Comparison of ENCODE assay signal across 8 mouse cellular contexts in genomic region chr5:72868091-72868875, GRCm38 (mm10). TPM values are rescaled to one million over a fixed set of nuclear protein-coding genes. Genes with fewer than 3 reads are reported as not detected.
DNase-seq lines count a peak whose midpoint lies in the region; ATAC-seq and TF ChIP-seq lines count a peak whose summit lies in the region.

Tec (minus strand) TSS chr5:72868483.

- under 1% methylated on average over 60 of the region's 60 CpGs for WGBS in heart, embryonic 13.5 days
- under 1% methylated on average over 60 of the region's 60 CpGs for WGBS in liver, embryonic 14.5 days (ENCODE audit: insufficient replicate concordance)
- WGBS in stomach, embryonic 15.5 days, result under 1% methylated on average over 59 of the region's 60 CpGs

- H3K4me2 ChIP-seq in heart, embryonic 13.5 days, result peak within 1 kb of the TSS; percentile 90
- H3K4me2 ChIP-seq in liver, embryonic 14.5 days (ENCODE audit: low read depth), result peak within 1 kb of the TSS; percentile 76
- H3K4me2 ChIP-seq in stomach, embryonic 15.5 days, result peak within 1 kb of the TSS; percentile 97

- H3K9me3 ChIP-seq in heart, embryonic 13.5 days, result peaks cover 3% of the 10 kb centered on the region; the same call in 1 of the 2 replicates
- H3K9me3 ChIP-seq in liver, embryonic 14.5 days (ENCODE audit: control insufficient read depth, low read length), result no peaks in the 10 kb centered on the region
- H3K9me3 ChIP-seq in stomach, embryonic 15.5 days, result no peaks in the 10 kb centered on the region

- H3K9ac ChIP-seq in heart, embryonic 13.5 days, result peak within 1 kb of the TSS; percentile 88
- peak within 1 kb of the TSS; percentile 27; the same call in 1 of the 2 replicates for H3K9ac ChIP-seq in liver, embryonic 14.5 days (replicated peaks)
- H3K9ac ChIP-seq in stomach, embryonic 15.5 days, result peak within 1 kb of the TSS; percentile 43

- TF ChIP-seq CTCF in liver, embryonic 14.5 days (IDR thresholded peaks at IDR 0.05; ENCODE audit: low read depth), result no peak

- peaks cover 7% of the 10 kb centered on the region; the same call in 1 of the 2 replicates for H3K27me3 ChIP-seq in heart, embryonic 13.5 days (replicated peaks)
- peaks cover 19% of the 10 kb centered on the region for H3K27me3 ChIP-seq in liver, embryonic 14.5 days (ENCODE audit: control insufficient read depth, insufficient read depth, low read length)
- no peaks in the 10 kb centered on the region for H3K27me3 ChIP-seq in stomach, embryonic 15.5 days (replicated peaks)

- peak; percentile 85 for DNase-seq in CD4-positive, CD25-positive, alpha-beta regulatory T cell, adult 2 months (ENCODE audit: low read depth, low spot score)
- DNase-seq in c-Kit-negative CD71-positive TER-119-positive erythroid progenitor cells, embryonic 14.5 days (ENCODE audit: low read depth, low spot score), result peak; percentile 44
- DNase-seq in fat pad, adult 2 months (ENCODE audit: extremely low read depth, low read depth, low spot score), result peak; percentile 39
- DNase-seq in kidney, postnatal 10 days, result peak; percentile 97
- DNase-seq in liver, embryonic 14.5 days (ENCODE audit: low read depth in 3 of 3, low spot score in 3 of 3), result peak; percentile 49 to 62 (median 49)
- peak; percentile 92 for DNase-seq in neural tube, embryonic 10.5 days (ENCODE audit: extremely low spot score, low spot score)

- H3K36me3 ChIP-seq in heart, embryonic 13.5 days, result no peaks in the 10 kb centered on the region
- H3K36me3 ChIP-seq in liver, embryonic 14.5 days (replicated peaks; ENCODE audit: control insufficient read depth, insufficient read depth, low read depth), result no peaks in the 10 kb centered on the region
- H3K36me3 ChIP-seq in stomach, embryonic 15.5 days, result no peaks in the 10 kb centered on the region

- peaks cover 35% of the 10 kb centered on the region for H3K4me1 ChIP-seq in heart, embryonic 13.5 days
- H3K4me1 ChIP-seq in liver, embryonic 14.5 days (replicated peaks; ENCODE audit: control insufficient read depth in 2 of 2, insufficient read depth in 2 of 2, low read length in 1 of 2), result peaks cover 3 to 17% of the 10 kb centered on the region in 2 experiments; a peak in 2 of 4 replicates
- H3K4me1 ChIP-seq in stomach, embryonic 15.5 days, result peaks cover 8% of the 10 kb centered on the region; the same call in 1 of the 2 replicates

- H3K4me3 ChIP-seq in heart, embryonic 13.5 days, result peak within 1 kb of the TSS; percentile 74
- H3K4me3 ChIP-seq in liver, embryonic 14.5 days (ENCODE audit: insufficient read depth in 1 of 2, low read depth in 2 of 2, low read length in 2 of 2), result peak within 1 kb of the TSS; percentile 59 to 62
- H3K4me3 ChIP-seq in stomach, embryonic 15.5 days (replicated peaks), result peak within 1 kb of the TSS; percentile 59

- no peak for TF ChIP-seq EP300 in liver, embryonic 14.5 days (IDR thresholded peaks at IDR 0.05; ENCODE audit: low read depth)

- peak; percentile 81 for ATAC-seq in heart, embryonic 13.5 days (ENCODE audit: extremely low read depth, insufficient number of reproducible peaks, low FRiP score, low TSS enrichment)
- ATAC-seq in liver, embryonic 14.5 days (ENCODE audit: insufficient read depth), result peak; percentile 89
- peak; percentile 95 for ATAC-seq in stomach, embryonic 15.5 days (ENCODE audit: insufficient read depth, low FRiP score, low read depth)

- peak within 1 kb of the TSS; percentile 76 for H3K27ac ChIP-seq in heart, embryonic 13.5 days (replicated peaks)
- no peak within 1 kb of the TSS for H3K27ac ChIP-seq in liver, embryonic 14.5 days
- peak within 1 kb of the TSS; percentile 59; the same call in 1 of the 2 replicates for H3K27ac ChIP-seq in stomach, embryonic 15.5 days

RNA-seq across cellular contexts. Expression of gene Tec, which starts in this region (rescaled TPM):
- 15.1 and 17.2 TPM in 2 replicates for polyA plus RNA-seq in heart, embryonic 13.5 days (2015; fragmentation: Nextera tagmentation; extraction: Ambion mirVana)
- 1.4 and 1.9 TPM in 2 replicates for polyA plus RNA-seq in liver, embryonic 14.5 days (2012; rRNA removed)
- polyA plus RNA-seq in liver, embryonic 14.5 days (2014; fragmentation: Nextera tagmentation; extraction: Ambion mirVana), result 3.3 TPM in 2 replicates
- 9.9 and 10.8 TPM in 2 replicates for polyA plus RNA-seq in stomach, embryonic 15.5 days (2015; fragmentation: Nextera tagmentation; extraction: Ambion mirVana)

Comparison
In these comparisons a context has a peak if more than half of its experiments do, and no peak if none do; other contexts are left out.
1. DNase-seq: peak in every context shown above with its lines; median percentile 97 in kidney, postnatal 10 days; 92 in neural tube, embryonic 10.5 days; 85 in CD4-positive, CD25-positive, alpha-beta regulatory T cell, adult 2 months; 49 in liver, embryonic 14.5 days; 44 in c-Kit-negative CD71-positive TER-119-positive erythroid progenitor cells, embryonic 14.5 days; 39 in fat pad, adult 2 months.
2. H3K9ac ChIP-seq: peak in every context shown above with its lines; median percentile 88 in heart, embryonic 13.5 days; 43 in stomach, embryonic 15.5 days; 27 in liver, embryonic 14.5 days.